In the genomic region with DNA sequence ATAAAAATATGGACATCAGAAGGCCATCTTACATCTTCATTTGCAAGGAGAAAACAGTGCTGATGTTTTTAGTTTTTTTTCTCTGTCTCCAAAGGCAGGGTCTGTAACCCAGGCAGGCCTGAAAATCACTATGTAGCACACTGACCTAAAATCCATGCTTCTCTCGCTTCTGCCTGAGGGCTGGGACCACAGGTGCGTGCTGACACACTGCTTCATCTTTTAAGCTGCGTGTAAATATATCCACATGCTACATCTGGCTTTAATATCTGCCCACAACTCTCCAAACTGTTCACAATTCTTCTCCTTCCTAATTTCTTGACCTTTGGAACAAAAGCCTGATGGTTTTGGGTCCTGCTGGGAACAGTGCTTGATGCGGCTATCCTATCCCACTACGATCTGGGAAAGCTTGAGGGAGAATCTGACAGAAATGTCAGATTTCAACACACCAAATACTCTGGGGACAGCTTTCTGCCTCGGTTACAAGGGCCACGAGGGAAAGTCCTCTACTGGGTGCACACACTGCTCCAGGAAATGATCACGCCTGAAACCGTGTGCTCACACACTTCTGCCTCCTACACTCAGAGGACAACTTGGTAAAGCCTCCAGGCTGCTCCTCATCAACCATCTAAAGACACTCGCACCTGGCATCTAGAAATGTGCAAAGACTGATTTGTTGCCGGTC, we compare ENCODE assay signal across 7 mouse cellular contexts. TPM values are rescaled to one million over a fixed set of nuclear protein-coding genes. Genes with fewer than 3 reads are reported as not detected.
A peak's percentile ranks its signal among the peaks of the same experiment; 100 is the strongest.
DNase-seq lines count a peak whose midpoint lies in the region; ATAC-seq and TF ChIP-seq lines count a peak whose summit lies in the region.

No protein-coding gene starts in this region.

- DNase-seq in kidney, postnatal 0 days (ENCODE audit: low spot score) = no peak
- no peak for DNase-seq in kidney, adult 9 months
- peak; percentile 37 for DNase-seq in NIH3T3 (ENCODE audit: low read depth)
- peak; percentile 80 for DNase-seq in embryonic facial prominence, embryonic 11.5 days (ENCODE audit: low spot score)
- no peak for DNase-seq in liver, embryonic 14.5 days (ENCODE audit: low read depth in 3 of 3, low spot score in 3 of 3)
- DNase-seq in layer of hippocampus, postnatal 14 days (ENCODE audit: low spot score in 2 of 2) = no peak
- no peak for DNase-seq in urinary bladder, postnatal 4 days (ENCODE audit: low spot score in 2 of 2)

- 67% methylated on average over 11 of the region's 11 CpGs for WGBS in kidney, postnatal 0 days
- 46% methylated on average over 11 of the region's 11 CpGs for WGBS in embryonic facial prominence, embryonic 11.5 days
- WGBS in liver, embryonic 14.5 days (ENCODE audit: insufficient replicate concordance) = 62% methylated on average over 11 of the region's 11 CpGs

- no peaks in the 10 kb centered on the region for H3K27me3 ChIP-seq in kidney, postnatal 0 days (ENCODE audit: insufficient read depth, low read length)
- H3K27me3 ChIP-seq in embryonic facial prominence, embryonic 11.5 days (ENCODE audit: control insufficient read depth, insufficient read depth, low read length) = no peaks in the 10 kb centered on the region
- H3K27me3 ChIP-seq in liver, embryonic 14.5 days (ENCODE audit: control insufficient read depth, insufficient read depth, low read length) = no peaks in the 10 kb centered on the region

- H3K36me3 ChIP-seq in kidney, postnatal 0 days (ENCODE audit: insufficient read depth, low read length) = no peaks in the 10 kb centered on the region
- no peaks in the 10 kb centered on the region for H3K36me3 ChIP-seq in embryonic facial prominence, embryonic 11.5 days (replicated peaks; ENCODE audit: control insufficient read depth, insufficient read depth, low read depth, low read length)
- H3K36me3 ChIP-seq in liver, embryonic 14.5 days (replicated peaks; ENCODE audit: control insufficient read depth, insufficient read depth, low read depth) = peaks cover 37% of the 10 kb centered on the region

- H3K9ac ChIP-seq in kidney, postnatal 0 days (ENCODE audit: low read depth, low read length) = no peak overlapping the region
- no peak overlapping the region for H3K9ac ChIP-seq in embryonic facial prominence, embryonic 11.5 days (replicated peaks; ENCODE audit: low read length)
- peak overlapping the region; percentile 91 for H3K9ac ChIP-seq in liver, embryonic 14.5 days (replicated peaks)

- TF ChIP-seq EP300 in liver, embryonic 14.5 days (IDR thresholded peaks at IDR 0.05; ENCODE audit: low read depth) = no peak

- H3K27ac ChIP-seq in kidney, postnatal 0 days = peak overlapping the region; percentile 65
- H3K27ac ChIP-seq in embryonic facial prominence, embryonic 11.5 days (replicated peaks; ENCODE audit: low read depth, low read length) = no peak overlapping the region
- peak overlapping the region; percentile 98 for H3K27ac ChIP-seq in liver, embryonic 14.5 days

- TF ChIP-seq CTCF in kidney, postnatal 0 days (IDR thresholded peaks at IDR 0.05; ENCODE audit: low read depth) = no peak
- TF ChIP-seq CTCF in liver, embryonic 14.5 days (IDR thresholded peaks at IDR 0.05; ENCODE audit: low read depth) = no peak

- no peaks in the 10 kb centered on the region for H3K9me3 ChIP-seq in kidney, postnatal 0 days (replicated peaks; ENCODE audit: low read length)
- H3K9me3 ChIP-seq in embryonic facial prominence, embryonic 11.5 days (replicated peaks; ENCODE audit: control insufficient read depth, low read length) = no peaks in the 10 kb centered on the region
- H3K9me3 ChIP-seq in liver, embryonic 14.5 days (ENCODE audit: control insufficient read depth, low read length) = no peaks in the 10 kb centered on the region

- ATAC-seq in kidney, postnatal 0 days (replicated peaks; ENCODE audit: low FRiP score, low read depth) = no peak
- no peak for ATAC-seq in embryonic facial prominence, embryonic 11.5 days (replicated peaks; ENCODE audit: insufficient number of reproducible peaks, low FRiP score, low TSS enrichment, low read depth)
- ATAC-seq in liver, embryonic 14.5 days (ENCODE audit: insufficient read depth) = no peak

- H3K4me2 ChIP-seq in kidney, postnatal 0 days (ENCODE audit: low read length) = peak overlapping the region; percentile 76; the same call in 1 of the 2 replicates
- peak overlapping the region; percentile 0; the same call in 1 of the 2 replicates for H3K4me2 ChIP-seq in embryonic facial prominence, embryonic 11.5 days (ENCODE audit: low read depth, low read length)
- peak overlapping the region; percentile 96 for H3K4me2 ChIP-seq in liver, embryonic 14.5 days (ENCODE audit: low read depth)

- H3K4me3 ChIP-seq in kidney, postnatal 0 days (replicated peaks; ENCODE audit: low read depth, low read length) = no peak overlapping the region
- H3K4me3 ChIP-seq in embryonic facial prominence, embryonic 11.5 days (ENCODE audit: low read depth, low read length) = no peak overlapping the region
- peak overlapping the region; percentile 57 to 82 for H3K4me3 ChIP-seq in liver, embryonic 14.5 days (ENCODE audit: insufficient read depth in 1 of 2, low read depth in 2 of 2, low read length in 2 of 2)

- H3K4me1 ChIP-seq in kidney, postnatal 0 days (replicated peaks; ENCODE audit: insufficient read depth, low read length) = peaks cover 25% of the 10 kb centered on the region; the same call in 1 of the 2 replicates
- no peaks in the 10 kb centered on the region; the same call in 1 of the 2 replicates for H3K4me1 ChIP-seq in embryonic facial prominence, embryonic 11.5 days (ENCODE audit: control insufficient read depth, insufficient read depth, low read length)
- H3K4me1 ChIP-seq in liver, embryonic 14.5 days (replicated peaks; ENCODE audit: control insufficient read depth in 2 of 2, insufficient read depth in 2 of 2, low read length in 1 of 2) = peaks cover 42 to 46% of the 10 kb centered on the region in 2 experiments

RNA-seq across cellular contexts. Expression of a gene that starts 1.7 kb away (rescaled TPM):
- 29.8 and 30.6 TPM in 2 replicates for polyA plus RNA-seq in kidney, postnatal 0 days (2015; fragmentation: Nextera tagmentation; extraction: Ambion mirVana)
- 15.8 and 15.9 TPM in 2 replicates for polyA plus RNA-seq in embryonic facial prominence, embryonic 11.5 days (2014; fragmentation: Nextera tagmentation; extraction: Ambion mirVana)
- polyA plus RNA-seq in liver, embryonic 14.5 days (2012; rRNA removed) = 79.9 and 113 TPM in 2 replicates
- polyA plus RNA-seq in liver, embryonic 14.5 days (2014; fragmentation: Nextera tagmentation; extraction: Ambion mirVana) = 110 and 112 TPM in 2 replicates
- 10 to 100 TPM; 19.5 to 22.1 TPM for total RNA-seq in layer of hippocampus, postnatal 14 days (2021)

RNA-seq across cellular contexts. Expression of a gene that starts 2.1 kb away (rescaled TPM):
- 107 and 123 TPM in 2 replicates for polyA plus RNA-seq in kidney, postnatal 0 days (2015; fragmentation: Nextera tagmentation; extraction: Ambion mirVana)
- 47.4 and 49.3 TPM in 2 replicates for polyA plus RNA-seq in embryonic facial prominence, embryonic 11.5 days (2014; fragmentation: Nextera tagmentation; extraction: Ambion mirVana)
- 73.8 and 84.7 TPM in 2 replicates for polyA plus RNA-seq in liver, embryonic 14.5 days (2012; rRNA removed)
- 69.8 and 80.4 TPM in 2 replicates for polyA plus RNA-seq in liver, embryonic 14.5 days (2014; fragmentation: Nextera tagmentation; extraction: Ambion mirVana)
- total RNA-seq in layer of hippocampus, postnatal 14 days (2021) = 10 to 100 TPM; 57.1 to 66.8 TPM

Comparison
In these comparisons a context has a peak if more than half of its experiments do, and no peak if none do; other contexts are left out.
1. DNase-seq: peak in NIH3T3 (single experiment) and embryonic facial prominence, embryonic 11.5 days (single experiment); none in kidney, postnatal 0 days (single experiment), kidney, adult 9 months (single experiment), liver, embryonic 14.5 days (0 of 3), layer of hippocampus, postnatal 14 days (0 of 2) and urinary bladder, postnatal 4 days (0 of 2).
2. H3K4me2 ChIP-seq: peak in every context shown above with its lines; median percentile 96 in liver, embryonic 14.5 days; 76 in kidney, postnatal 0 days; 0 in embryonic facial prominence, embryonic 11.5 days.
3. H3K4me3 ChIP-seq: peak in liver, embryonic 14.5 days (2 of 2); none in kidney, postnatal 0 days (single experiment) and embryonic facial prominence, embryonic 11.5 days (single experiment).